Mouse (Mus musculus) liver, postnatal 0 days (tissue): ENCODE data around the gene Kcnj6.

Experiments
- CTCF ChIP-seq: sonication (generic); IDR thresholded peaks from 2 replicates; pipeline ENCODE4 v1.5.1; 2016; ENCODE audit warnings: antibody characterized with exemption, low read depth
- EP300 ChIP-seq: IDR thresholded peaks from 2 replicates; pipeline ENCODE4 v1.6.1; 2016; ENCODE audit warnings: antibody characterized with exemption, low read depth, mild to moderate bottlenecking

- TF ChIP-seq EP300 (no peak), CTCF (no peak)
Measured at GRCm38 (mm10) chr16:94995542-94996131, 1.9 kb downstream of the Kcnj6 start.
